Mouse (Mus musculus) effector memory CD4-positive, alpha-beta T cell, adult 5 months (primary cell): ENCODE measurements around the gene Rad21l. TPM values are rescaled to one million over a fixed set of nuclear protein-coding genes. Genes with fewer than 3 reads are reported as not detected.

Experiments used
- polyA plus RNA-seq: library from polyadenylated mRNA; unstranded; fragments of 100-300 nt; shearing (Covaris generic); gene quantifications from one replicate; pipeline ENCODE4 v1.2.1, GENCODE M21; 2017

Rad21l gene
- not detected for polyA plus RNA-seq

DNA sequence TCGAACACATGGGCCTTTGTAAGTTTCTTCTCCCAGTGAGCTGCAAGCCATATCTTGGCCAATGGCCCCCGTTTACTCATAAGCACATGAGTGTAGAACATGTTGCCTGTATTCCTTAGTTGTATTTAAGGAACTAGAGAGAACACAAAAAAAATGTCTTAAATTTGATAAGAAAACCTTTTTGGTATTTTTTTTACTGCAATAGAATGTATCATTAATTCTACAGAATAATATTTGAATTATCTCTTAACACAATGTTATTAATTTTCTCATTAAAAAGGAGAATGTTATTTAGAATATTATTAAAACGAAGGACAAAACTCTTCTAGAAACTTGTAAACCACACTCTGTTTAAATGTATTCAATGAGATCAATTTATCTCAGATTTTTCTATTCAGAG, at the start of gene Rad21l:
Rad21l (minus strand) TSS at position 101 of the 400 bp plus-strand sequence.

DNA sequence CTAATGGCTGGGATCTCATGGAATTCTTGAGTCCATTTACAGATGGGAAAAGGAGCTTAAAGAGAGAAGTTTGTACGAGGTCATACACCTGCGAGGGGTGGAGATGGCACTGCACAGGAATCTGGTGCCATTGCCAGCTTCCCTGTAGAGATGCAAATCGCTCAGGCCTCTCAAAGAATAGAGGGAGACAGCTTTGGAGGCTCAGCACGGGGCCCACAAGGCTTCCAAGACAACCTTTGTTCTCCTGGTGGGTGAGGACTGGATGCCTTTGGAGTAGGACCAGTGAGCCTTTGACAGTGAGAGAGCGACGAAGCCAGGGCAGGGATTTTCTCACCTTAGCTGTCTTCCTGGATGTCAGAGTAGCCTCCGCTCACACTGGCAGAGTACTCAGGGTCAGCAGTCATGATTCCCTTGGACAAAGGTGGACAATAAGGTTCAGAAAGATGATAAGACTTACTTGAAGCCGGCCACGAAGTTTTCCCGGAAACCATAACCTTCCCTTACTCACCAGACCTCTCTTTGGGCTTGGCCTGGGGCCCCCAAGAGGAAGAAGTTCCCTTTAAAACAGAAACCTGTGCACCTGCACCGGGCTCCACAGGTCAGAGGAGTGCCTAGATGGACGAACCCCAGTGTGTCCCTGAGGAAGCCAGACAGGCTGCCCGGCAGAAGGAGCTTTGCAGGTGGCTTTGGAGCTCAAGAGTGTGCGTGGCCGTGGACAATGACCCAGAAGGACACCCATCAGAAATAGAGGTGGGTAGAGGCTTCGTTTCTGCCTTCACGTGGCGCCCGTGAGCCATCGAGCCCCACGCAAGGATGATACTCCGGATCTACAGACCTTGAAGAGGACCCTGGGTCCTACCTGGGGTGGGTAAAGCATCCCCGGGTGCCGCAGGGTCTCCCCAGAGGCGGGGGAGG, 33.2 kb upstream of the Rad21l start, which contains the start of gene Tmem74b:
Tmem74b (plus strand) TSS at position 778 of the 915 bp plus-strand sequence.

DNA sequence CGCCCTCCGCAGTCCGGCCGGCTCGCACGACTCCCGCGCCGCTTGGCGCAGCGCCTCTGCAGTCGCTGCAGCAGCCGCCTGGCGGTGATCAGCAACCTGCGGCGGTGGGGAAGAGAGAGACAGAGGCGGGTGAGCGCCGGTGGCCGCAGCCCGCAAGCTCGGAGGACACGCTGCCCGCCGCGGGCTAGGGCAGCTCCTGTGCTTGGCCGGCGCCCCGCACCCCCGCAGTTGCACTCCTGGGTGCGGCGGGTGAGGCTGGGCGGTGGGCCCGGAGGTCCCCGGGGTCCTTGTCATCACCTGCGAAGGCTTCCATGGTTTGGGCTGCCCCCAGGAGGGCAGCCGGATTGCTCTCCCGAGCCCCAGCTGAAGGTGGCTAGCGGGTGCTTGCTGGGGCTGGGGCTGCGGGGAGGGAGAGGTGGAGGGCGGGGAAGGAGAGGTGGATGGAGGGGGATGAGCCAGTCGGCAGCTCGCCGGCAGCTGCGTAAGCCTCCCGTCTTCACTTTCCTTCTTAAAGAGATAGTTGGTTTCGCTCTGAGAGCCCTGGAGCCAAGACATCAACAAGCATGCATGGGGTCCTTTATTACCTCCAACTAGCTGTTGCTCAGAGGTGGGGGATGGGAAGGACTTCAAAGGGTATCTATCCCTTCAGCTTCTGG, 36.0 kb downstream of the Rad21l start, which contains the start of gene Snph:
Snph (minus strand) TSS at position 435 of the 656 bp plus-strand sequence.

Other genes with a start within 250 kb of the Rad21l start
- not detected for gene 4921509C19Rik, start 192.4 kb downstream of the Rad21l start, polyA plus RNA-seq
- gene Nsfl1c, start 174.4 kb downstream of the Rad21l start, polyA plus RNA-seq = 111 TPM
- gene Fkbp1a, start 126.0 kb downstream of the Rad21l start, polyA plus RNA-seq = 293 TPM
- 87.5 TPM for gene Sdcbp2, start 95.9 kb downstream of the Rad21l start, polyA plus RNA-seq
- gene Snph, start 35.9 kb downstream of the Rad21l start, polyA plus RNA-seq = 0.61 TPM
- not detected for gene Tmem74b, start 33.5 kb upstream of the Rad21l start, polyA plus RNA-seq
- gene Psmf1, start 75.7 kb upstream of the Rad21l start, polyA plus RNA-seq = 50.7 TPM
- gene Rspo4, start 174.4 kb upstream of the Rad21l start, polyA plus RNA-seq = not detected
- not detected for gene Angpt4, start 242.7 kb upstream of the Rad21l start, polyA plus RNA-seq